Mouse (Mus musculus) brown adipose tissue, adult 24 weeks (tissue): Measurements from ENCODE around the gene Mov10l1. TPM values are rescaled to one million over a fixed set of nuclear protein-coding genes. Genes with fewer than 3 reads are reported as not detected.

ENCODE experiments used
- H3K27ac ChIP-seq: fragments of 200-500 bp; replicated peaks from 2 replicates; pipeline ENCODE4 v1.5.1; 2012; ENCODE audit warnings: low read depth, mild to moderate bottlenecking, low read length
- H3K4me1 ChIP-seq: fragments of 200-500 bp; 2 replicates; pipeline ENCODE4 v1.6.1; 2012; ENCODE audit warnings: low read length, mixed read lengths; ENCODE audit not compliant: control insufficient read depth, insufficient read depth, insufficient read length
- H3K4me3 ChIP-seq: fragments of 200-500 bp; 2 replicates; pipeline ENCODE4 v1.5.1; 2012; ENCODE audit warnings: low read depth, mild to moderate bottlenecking, low read length, moderate library complexity; ENCODE audit not compliant: insufficient read depth
- polyA plus RNA-seq: library from polyadenylated mRNA; stranded (reverse); fragments of >200 nt; gene quantifications from 2 replicates; pipeline ENCODE4 v1.2.4, GENCODE M21; 2012; ENCODE audit not compliant: missing spikeins, insufficient read depth, insufficient read length

The Mov10l1 gene
- polyA plus RNA-seq, 1 experiment = not detected

- peak overlapping the region; percentile 86 for H3K4me3 ChIP-seq
- H3K27ac ChIP-seq = peak overlapping the region; percentile 32
- peaks cover 19% of the 10 kb centered on the region for H3K4me1 ChIP-seq
Observed at GRCm38 (mm10) chr15:89076156-89076731, 93.5 kb downstream of the Mov10l1 start.

- Histone ChIP-seq H3K4me3 (peak overlapping the region; percentile 35), H3K4me1 (peaks cover 19% of the 10 kb centered on the region), H3K27ac (peak overlapping the region; percentile 40)
Observed at GRCm38 (mm10) chr15:89078208-89078836, 95.6 kb downstream of the Mov10l1 start.

- Histone ChIP-seq H3K4me1 (no peaks in the 10 kb centered on the region), H3K27ac (no peak overlapping the region)
Observed at GRCm38 (mm10) chr15:89083906-89084305, 101.2 kb downstream of the Mov10l1 start.

GRCm38 (mm10) chr15:89084826-89085225 is 102.1 kb downstream of the Mov10l1 start:
- Histone ChIP-seq H3K4me1 (peaks cover 4% of the 10 kb centered on the region; the same call in 1 of the 2 replicates), H3K4me3 (no peak overlapping the region), H3K27ac (no peak overlapping the region)

More at GRCm38 (mm10) chr15:89083906-89084305, 101.2 kb downstream of the Mov10l1 start:
- no peak overlapping the region for H3K4me3 ChIP-seq

GRCm38 (mm10) chr15:89088607-89089247 is 106.0 kb downstream of the Mov10l1 start, which contains the start of gene Selenoo:
TSS of gene Selenoo (plus strand) at chr15:89089084.
- H3K4me1 ChIP-seq = peaks cover 6% of the 10 kb centered on the region; the same call in 1 of the 2 replicates
- H3K4me3 ChIP-seq = peak within 1 kb of the TSS; percentile 85
- peak within 1 kb of the TSS; percentile 74 for H3K27ac ChIP-seq

- Histone ChIP-seq H3K27ac (peak overlapping the region; percentile 74), H3K4me1 (peaks cover 6% of the 10 kb centered on the region; the same call in 1 of the 2 replicates), H3K4me3 (peak overlapping the region; percentile 85)
Observed at GRCm38 (mm10) chr15:89089248-89090051, 106.7 kb downstream of the Mov10l1 start.

GRCm38 (mm10) chr15:89090662-89091061 is 108.0 kb downstream of the Mov10l1 start:
- H3K4me3 ChIP-seq = no peak overlapping the region
- H3K4me1 ChIP-seq = peaks cover 6% of the 10 kb centered on the region; the same call in 1 of the 2 replicates
- no peak overlapping the region for H3K27ac ChIP-seq

GRCm38 (mm10) chr15:89092181-89092580 is 109.5 kb downstream of the Mov10l1 start:
- no peak overlapping the region for H3K4me3 ChIP-seq
- no peak overlapping the region for H3K27ac ChIP-seq
- peaks cover 6% of the 10 kb centered on the region; the same call in 1 of the 2 replicates for H3K4me1 ChIP-seq

- no peak overlapping the region for H3K27ac ChIP-seq
- H3K4me1 ChIP-seq = no peaks in the 10 kb centered on the region
- no peak overlapping the region for H3K4me3 ChIP-seq
Observed at GRCm38 (mm10) chr15:89097450-89097849, 114.7 kb downstream of the Mov10l1 start.

- H3K27ac ChIP-seq = no peak overlapping the region
Observed at GRCm38 (mm10) chr15:89098616-89099015, 115.9 kb downstream of the Mov10l1 start.

GRCm38 (mm10) chr15:89100823-89101222 is 118.1 kb downstream of the Mov10l1 start:
- Histone ChIP-seq H3K27ac (no peak overlapping the region), H3K4me3 (no peak overlapping the region)

More at GRCm38 (mm10) chr15:89098616-89099015, 115.9 kb downstream of the Mov10l1 start:
- H3K4me3 ChIP-seq = no peak overlapping the region
- no peaks in the 10 kb centered on the region for H3K4me1 ChIP-seq

GRCm38 (mm10) chr15:89102646-89103045 is 119.9 kb downstream of the Mov10l1 start:
- Histone ChIP-seq H3K4me1 (no peaks in the 10 kb centered on the region), H3K27ac (no peak overlapping the region), H3K4me3 (no peak overlapping the region)

More at GRCm38 (mm10) chr15:89100823-89101222, 118.1 kb downstream of the Mov10l1 start:
- no peaks in the 10 kb centered on the region for H3K4me1 ChIP-seq

GRCm38 (mm10) chr15:89103921-89104320 is 121.2 kb downstream of the Mov10l1 start:
- Histone ChIP-seq H3K4me3 (no peak overlapping the region), H3K4me1 (no peaks in the 10 kb centered on the region), H3K27ac (no peak overlapping the region)

GRCm38 (mm10) chr15:89104425-89104824 is 121.7 kb downstream of the Mov10l1 start:
- Histone ChIP-seq H3K27ac (no peak overlapping the region), H3K4me3 (no peak overlapping the region), H3K4me1 (no peaks in the 10 kb centered on the region)
